Mouse (Mus musculus): ENCODE data around the gene Snrpf.
"Not testable (repeated sequence)": the region's sequence is repeated elsewhere in the genome, so short reads cannot be mapped to it uniquely, and the experiment has no call there.

Snrpf gene

GRCm38 (mm10) chr10:93575960-93576359, 13.5 kb downstream of the Snrpf start:
- DNase-seq (ENCODE audit: low read depth, low spot score), result no peak

DNA sequence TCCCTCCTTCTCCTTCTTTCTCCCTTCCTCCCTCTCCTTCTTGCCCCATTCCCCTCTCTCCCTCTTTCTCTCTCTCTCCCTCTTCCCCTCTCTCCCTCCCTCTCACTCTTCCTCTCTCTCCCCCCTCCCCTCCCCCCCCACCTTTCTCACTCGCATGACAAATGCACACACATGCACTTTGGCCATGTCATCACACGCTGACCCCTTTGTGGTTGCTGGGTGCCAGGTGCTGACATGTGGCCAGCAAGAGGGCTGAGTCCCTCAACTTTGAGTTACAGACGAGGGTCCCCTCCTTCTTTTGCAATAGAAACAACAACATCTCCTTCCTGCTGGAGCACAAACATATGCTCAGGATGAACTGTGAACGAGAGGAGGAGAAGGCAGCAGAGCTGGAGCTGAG, 14.5 kb downstream of the Snrpf start:
- no peak for DNase-seq (ENCODE audit: low read depth, low spot score)

DNA sequence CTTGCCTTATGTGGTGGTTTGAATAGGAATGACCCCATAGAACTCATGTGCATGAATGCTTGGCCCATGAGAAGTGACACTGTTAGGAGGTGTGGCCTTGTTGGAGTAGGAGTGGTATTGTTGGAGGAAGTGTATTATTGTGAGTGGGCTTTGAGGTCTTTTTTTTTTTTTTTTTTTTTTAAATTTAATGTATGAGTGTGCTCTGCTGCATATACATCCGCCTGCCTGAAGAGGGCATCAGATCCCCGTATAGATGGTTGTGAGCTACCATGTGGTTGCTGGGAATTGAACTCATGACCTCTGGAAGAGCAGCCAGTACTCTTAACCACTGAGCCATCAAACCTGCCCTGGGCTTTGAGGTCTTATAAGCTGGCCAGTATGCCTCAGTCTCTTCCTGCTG, 17.3 kb downstream of the Snrpf start:
- DNase-seq (ENCODE audit: low read depth, low spot score), result no peak

DNA sequence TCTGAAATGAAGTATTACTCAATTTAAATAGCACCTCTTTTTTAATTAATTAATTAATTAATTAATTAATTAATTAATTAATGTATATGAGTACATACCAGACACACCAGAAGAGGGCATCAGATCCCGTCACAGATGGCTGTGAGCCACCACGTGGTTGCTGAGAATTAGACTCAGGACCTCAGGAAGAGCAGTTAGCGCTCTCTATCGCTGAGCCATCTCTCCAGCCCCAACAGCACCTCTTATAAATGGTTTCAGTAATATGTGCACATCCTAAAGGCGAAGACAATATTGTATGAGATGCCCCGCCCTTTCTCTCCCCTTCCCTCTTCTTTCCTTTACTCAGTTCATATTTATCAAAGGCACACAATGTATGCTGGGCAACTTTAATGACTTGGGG, 20.8 kb downstream of the Snrpf start:
- DNase-seq (ENCODE audit: low read depth, low spot score), result no peak

GRCm38 (mm10) chr10:93567841-93568566, 21.5 kb downstream of the Snrpf start:
- DNase-seq (ENCODE audit: low read depth, low spot score), result no peak

DNA sequence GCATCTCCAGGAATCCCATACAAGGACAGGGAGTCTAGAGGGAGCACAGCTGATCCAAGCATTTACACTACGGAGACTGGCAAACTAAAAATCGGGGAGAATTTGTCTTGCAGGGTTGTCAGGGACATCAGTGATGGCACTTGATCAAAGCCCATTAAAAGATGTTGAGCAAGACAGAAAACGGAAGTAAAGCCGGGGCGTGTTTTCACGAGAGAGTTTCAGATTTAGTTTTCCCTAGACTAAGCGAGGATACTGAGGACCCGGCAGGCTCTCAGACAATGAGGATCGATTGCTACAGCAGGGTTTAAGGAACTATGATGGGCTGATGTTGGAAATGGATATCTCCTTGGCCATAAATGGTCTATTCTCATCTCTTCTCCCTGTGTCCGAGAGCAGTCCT, 22.4 kb downstream of the Snrpf start:
- no peak for DNase-seq (ENCODE audit: low read depth, low spot score)

DNA sequence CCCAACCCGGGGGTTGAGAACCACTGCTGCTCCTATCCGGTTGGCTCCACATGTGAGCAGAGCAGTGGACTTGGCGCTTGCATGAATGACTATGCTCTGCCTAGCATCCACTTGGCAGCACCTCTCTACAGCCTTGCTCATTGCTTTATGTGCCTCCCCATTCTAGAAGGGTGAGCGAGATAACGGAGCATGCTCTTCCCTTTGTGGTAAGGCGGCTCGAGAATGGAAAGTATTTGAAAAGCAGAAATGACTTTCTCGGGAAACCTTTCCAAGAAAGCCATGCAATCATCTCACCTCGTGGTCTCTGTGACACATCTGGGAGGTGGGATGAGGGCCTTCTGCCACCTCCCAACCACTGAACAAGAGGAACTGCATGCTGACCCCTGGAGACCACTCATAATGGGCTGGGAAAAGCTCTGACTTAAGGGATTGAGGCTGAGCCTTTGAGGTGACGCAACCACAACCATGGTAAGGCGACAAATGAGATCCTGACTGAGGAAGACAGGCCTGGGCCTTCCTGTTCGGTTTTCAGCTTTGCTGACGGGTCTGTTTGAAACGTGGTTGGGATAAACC, 24.9 kb downstream of the Snrpf start:
- no peak for DNase-seq (ENCODE audit: low read depth, low spot score)

DNA sequence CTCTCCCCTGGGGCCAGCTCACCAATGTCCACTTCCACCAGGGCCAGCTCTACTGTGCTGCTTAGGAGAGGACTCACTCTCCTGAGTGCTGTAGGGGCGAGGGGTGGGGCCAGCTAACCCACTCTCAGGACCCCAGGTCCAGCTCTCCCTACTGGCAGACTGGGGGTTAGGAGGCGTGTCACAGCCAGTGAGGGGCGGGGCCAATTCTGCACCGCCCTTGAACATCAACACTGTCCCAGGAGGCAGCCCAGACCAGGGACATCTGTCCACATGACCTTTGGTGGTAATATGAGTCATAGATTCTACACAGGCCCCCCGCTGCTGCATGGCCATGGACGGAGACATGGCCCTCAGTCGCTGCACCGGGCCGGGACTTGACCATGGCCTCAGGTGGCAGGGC, 29.7 kb downstream of the Snrpf start:
- DNase-seq (ENCODE audit: low read depth, low spot score), result no peak

GRCm38 (mm10) chr10:93557971-93558370, 31.5 kb downstream of the Snrpf start:
- DNase-seq (ENCODE audit: low read depth, low spot score), result not testable (repeated sequence)

DNA sequence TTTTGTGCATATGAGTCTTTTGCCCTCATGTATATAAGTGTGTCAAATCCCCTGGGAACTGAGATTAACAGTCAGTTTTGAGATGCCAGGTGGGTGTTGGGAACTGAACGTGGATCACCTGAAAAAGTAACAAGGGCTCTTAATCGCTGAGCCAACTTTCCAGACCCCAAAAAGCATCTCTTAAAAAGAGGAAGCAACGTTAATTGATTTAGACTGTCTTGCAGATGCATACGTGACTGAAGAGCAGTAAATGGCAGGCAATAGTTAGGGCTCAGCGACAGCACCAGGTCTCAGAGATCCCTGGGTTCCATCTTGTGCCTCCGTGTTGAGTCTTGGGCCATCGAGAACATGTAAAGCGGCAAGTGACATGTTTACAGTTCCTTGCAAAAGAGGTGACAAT, 36.9 kb downstream of the Snrpf start:
- DNase-seq (ENCODE audit: low read depth, low spot score), result no peak

- DNase-seq (ENCODE audit: low read depth, low spot score), result no peak
Measured at GRCm38 (mm10) chr10:93549821-93550220, 39.7 kb downstream of the Snrpf start.

- DNase-seq (ENCODE audit: low read depth, low spot score), result peak; percentile 77
Measured at GRCm38 (mm10) chr10:93548991-93549390, 40.5 kb downstream of the Snrpf start.

DNA sequence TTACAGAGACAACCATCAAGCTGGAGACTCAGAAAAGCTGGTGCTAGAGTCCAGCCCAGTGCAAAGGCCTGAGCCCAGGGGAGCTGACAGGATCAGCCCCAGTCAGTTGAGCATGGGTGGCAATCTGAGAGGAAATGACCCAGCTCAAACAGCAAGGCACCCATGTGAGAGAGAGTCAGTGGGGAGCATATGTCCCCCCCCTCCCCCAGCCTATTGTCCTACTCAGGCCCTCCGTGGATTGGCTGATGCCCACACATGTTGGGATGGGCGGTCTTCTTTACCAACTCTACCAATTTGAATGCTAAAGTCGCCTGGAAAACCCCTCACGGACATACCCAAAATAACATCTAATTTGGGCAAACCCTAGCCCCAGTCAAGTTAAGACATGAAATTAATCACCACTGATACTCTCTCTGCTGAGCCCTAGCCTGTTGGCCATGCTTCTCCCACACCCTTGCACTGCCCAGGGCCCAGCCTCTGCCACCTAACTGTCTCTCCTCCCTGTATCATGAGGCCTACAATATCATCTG, 41.7 kb downstream of the Snrpf start:
- no peak for DNase-seq (ENCODE audit: low read depth, low spot score)

GRCm38 (mm10) chr10:93544172-93544571, 45.3 kb downstream of the Snrpf start:
- DNase-seq (ENCODE audit: low read depth, low spot score), result no peak

DNA sequence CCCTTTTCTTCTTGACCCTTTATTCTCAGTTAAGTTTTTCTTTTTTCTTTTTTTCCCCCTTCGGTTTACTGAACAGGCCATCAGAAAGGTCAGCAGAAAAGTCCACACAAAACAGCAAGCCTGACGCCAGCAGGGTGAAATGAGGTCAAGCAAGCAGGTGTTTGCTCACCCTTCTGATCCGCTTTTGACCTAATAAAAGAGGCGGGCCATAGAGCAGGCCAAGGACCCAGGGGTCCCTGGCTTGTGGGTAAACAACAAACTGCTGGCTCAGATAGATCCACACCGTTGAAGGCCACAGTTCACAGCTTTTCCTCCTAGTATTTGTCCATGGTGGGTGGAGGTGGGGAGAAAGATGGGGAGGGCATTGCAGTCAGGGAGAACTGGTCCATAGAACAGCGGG, 46.3 kb downstream of the Snrpf start:
- no peak for DNase-seq (ENCODE audit: low read depth, low spot score)

GRCm38 (mm10) chr10:93542356-93542755, 47.1 kb downstream of the Snrpf start:
- no peak for DNase-seq (ENCODE audit: low read depth, low spot score)

GRCm38 (mm10) chr10:93541585-93541984, 47.9 kb downstream of the Snrpf start:
- peak; percentile 51 for DNase-seq (ENCODE audit: low read depth, low spot score)

GRCm38 (mm10) chr10:93540431-93541210, 48.9 kb downstream of the Snrpf start, which contains the start of gene Ccdc38:
TSS of gene Ccdc38 (plus strand) at chr10:93540632.
- DNase-seq (ENCODE audit: low read depth, low spot score), result peak; percentile 67

GRCm38 (mm10) chr10:93539775-93540430, 49.6 kb downstream of the Snrpf start, which contains the start of gene Amdhd1:
TSS of gene Amdhd1 (minus strand) at chr10:93540033.
- peak; percentile 89 for DNase-seq (ENCODE audit: low read depth, low spot score)

GRCm38 (mm10) chr10:93538818-93539217, 50.7 kb downstream of the Snrpf start:
- no peak for DNase-seq (ENCODE audit: low read depth, low spot score)

DNA sequence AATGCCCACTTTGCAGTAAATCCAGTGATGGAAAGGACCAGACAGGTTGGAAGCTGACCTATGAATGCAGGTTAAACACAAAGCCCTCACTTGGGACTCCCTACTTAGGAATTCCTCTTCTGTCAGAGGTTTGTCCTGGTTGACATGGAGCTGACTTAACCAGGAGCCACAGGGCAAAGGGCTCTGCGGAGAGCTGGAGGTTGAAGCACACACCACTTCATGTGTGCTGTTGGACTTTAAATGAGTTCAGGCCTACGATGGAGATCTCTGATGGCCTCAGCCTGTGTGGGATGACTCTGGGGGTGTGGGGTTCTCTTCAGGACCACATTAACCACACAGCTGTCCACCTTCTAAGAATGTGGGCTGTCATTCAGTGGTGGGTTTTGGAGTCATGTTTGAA, 51.2 kb downstream of the Snrpf start:
- DNase-seq (ENCODE audit: low read depth, low spot score), result no peak
